8 mouse cellular contexts compared by ENCODE assay signal in genomic region chr11:4931009-4931601, GRCm38 (mm10). TPM values are rescaled to one million over a fixed set of nuclear protein-coding genes. Genes with fewer than 3 reads are reported as not detected.
DNase-seq lines count a peak whose midpoint lies in the region; ATAC-seq lines count a peak whose summit lies in the region.

No protein-coding gene starts in this region.

- H3K27ac ChIP-seq in stomach, embryonic 15.5 days, result peak overlapping the region; percentile 57; the same call in 1 of the 2 replicates

- DNase-seq in embryo, embryonic 11.5 days (ENCODE audit: low read depth, low spot score), result peak; percentile 14
- no peak for DNase-seq in embryo, embryonic 9.5 days (ENCODE audit: extremely low spot score)
- DNase-seq in urinary bladder, postnatal 36 days (ENCODE audit: low spot score in 2 of 2), result peak; percentile 11 to 43
- no peak for DNase-seq in urinary bladder, postnatal 10 days (ENCODE audit: low spot score)
- peak; percentile 70 for DNase-seq in kidney, adult 18-20 months
- no peak for DNase-seq in layer of hippocampus, postnatal 36 days

- 33% methylated on average over 1 of the region's 1 CpGs for WGBS in stomach, embryonic 15.5 days

- H3K36me3 ChIP-seq in stomach, embryonic 15.5 days, result peaks cover 11% of the 10 kb centered on the region; the same call in 1 of the 2 replicates

- H3K9me3 ChIP-seq in stomach, embryonic 15.5 days, result no peaks in the 10 kb centered on the region

- no peak overlapping the region for H3K4me3 ChIP-seq in stomach, embryonic 15.5 days (replicated peaks)

- peak; percentile 47; the same call in 1 of the 2 replicates for ATAC-seq in stomach, embryonic 15.5 days (ENCODE audit: insufficient read depth, low FRiP score, low read depth)
- ATAC-seq in erythroblast, adult 5-6 weeks (replicated peaks; ENCODE audit: low FRiP score, poor library complexity, severe bottlenecking), result no peak

- H3K4me2 ChIP-seq in stomach, embryonic 15.5 days, result no peak overlapping the region

- H3K4me1 ChIP-seq in stomach, embryonic 15.5 days, result peaks cover 14% of the 10 kb centered on the region

- H3K27me3 ChIP-seq in stomach, embryonic 15.5 days (replicated peaks), result no peaks in the 10 kb centered on the region

- no peak overlapping the region for H3K9ac ChIP-seq in stomach, embryonic 15.5 days

RNA-seq across cellular contexts. Expression of gene Nefh, which starts 16.8 kb away (rescaled TPM):
- polyA plus RNA-seq in stomach, embryonic 15.5 days (2015; fragmentation: Nextera tagmentation; extraction: Ambion mirVana), result 0.50 and 0.75 TPM in 2 replicates
- total RNA-seq in erythroblast, adult 5-6 weeks (2015; ENCODE audit: low replicate concordance), result 0.77 and 3.1 TPM in 2 replicates
- total RNA-seq in erythroblast, adult 5-6 weeks (2017; ENCODE audit: low replicate concordance), result 0.70 and 1.8 TPM in 2 replicates
- total RNA-seq in layer of hippocampus, postnatal 36 days (2021), result 10 to 100 TPM; 38.5 to 44.9 TPM

RNA-seq across cellular contexts. Expression of gene Thoc5, which starts 36.0 kb away (rescaled TPM):
- 30.4 and 31.9 TPM in 2 replicates for polyA plus RNA-seq in stomach, embryonic 15.5 days (2015; fragmentation: Nextera tagmentation; extraction: Ambion mirVana)
- 2.5 and 2.7 TPM in 2 replicates for total RNA-seq in erythroblast, adult 5-6 weeks (2015; ENCODE audit: low replicate concordance)
- total RNA-seq in erythroblast, adult 5-6 weeks (2017; ENCODE audit: low replicate concordance), result 11.3 and 17.1 TPM in 2 replicates
- total RNA-seq in layer of hippocampus, postnatal 36 days (2021), result 10 to 100 TPM; 40.4 to 41.2 TPM

RNA-seq across cellular contexts. Expression of gene Ap1b1, which starts 55.5 kb away (rescaled TPM):
- 57.5 and 60.2 TPM in 2 replicates for polyA plus RNA-seq in stomach, embryonic 15.5 days (2015; fragmentation: Nextera tagmentation; extraction: Ambion mirVana)
- total RNA-seq in erythroblast, adult 5-6 weeks (2015; ENCODE audit: low replicate concordance), result 20.4 and 23.0 TPM in 2 replicates
- 53.6 and 106 TPM in 2 replicates for total RNA-seq in erythroblast, adult 5-6 weeks (2017; ENCODE audit: low replicate concordance)
- total RNA-seq in layer of hippocampus, postnatal 36 days (2021), result 100 to 1,000 TPM; 142 to 146 TPM

RNA-seq across cellular contexts. Expression of gene Nipsnap1, which starts 57.4 kb away (rescaled TPM):
- polyA plus RNA-seq in stomach, embryonic 15.5 days (2015; fragmentation: Nextera tagmentation; extraction: Ambion mirVana), result 64.1 and 68.6 TPM in 2 replicates
- 0.42 and 4.0 TPM in 2 replicates for total RNA-seq in erythroblast, adult 5-6 weeks (2015; ENCODE audit: low replicate concordance)
- total RNA-seq in erythroblast, adult 5-6 weeks (2017; ENCODE audit: low replicate concordance), result 1.0 and 2.4 TPM in 2 replicates
- total RNA-seq in layer of hippocampus, postnatal 36 days (2021), result 10 to 100 TPM; 81.2 to 86.8 TPM

Comparison
In these comparisons a context has a peak if more than half of its experiments do, and no peak if none do; other contexts are left out.
1. DNase-seq: peak in embryo, embryonic 11.5 days (single experiment), urinary bladder, postnatal 36 days (2 of 2) and kidney, adult 18-20 months (single experiment); none in embryo, embryonic 9.5 days (single experiment), urinary bladder, postnatal 10 days (single experiment) and layer of hippocampus, postnatal 36 days (0 of 2).
2. RNA of gene Nefh, which starts 16.8 kb away (total RNA-seq): 38.5 to 44.9 TPM in layer of hippocampus, postnatal 36 days; 0.70 to 3.1 TPM in erythroblast, adult 5-6 weeks; every median in the first group is over 4 times any median in the second.